Mouse (Mus musculus): Measurements from ENCODE around the gene Cyth1. TPM values are rescaled to one million over a fixed set of nuclear protein-coding genes. Genes with fewer than 3 reads are reported as not detected.
A peak's percentile ranks its signal among the peaks of the same experiment; 100 is the strongest.

Gene Cyth1
- polyA plus RNA-seq, 1 experiment from 2014 or later = 24.9 TPM

- Histone ChIP-seq H3K4me3 (no peak overlapping the region), H3K4me2 (no peak overlapping the region), H3K4me1 (replicated peaks) (no peaks in the 10 kb centered on the region), H3K36me3 (peaks cover 77% of the 10 kb centered on the region), H3K27ac (replicated peaks) (no peak overlapping the region), H3K9me3 (no peaks in the 10 kb centered on the region), H3K27me3 (no peaks in the 10 kb centered on the region), H3K9ac (no peak overlapping the region)
- no peak for ATAC-seq (ENCODE audit: low FRiP score, low read depth)
- 87% methylated on average over 7 of the region's 7 CpGs for WGBS
Measured at GRCm38 (mm10) chr11:118276328-118276727, 27.9 kb upstream of the Cyth1 start.

GRCm38 (mm10) chr11:118275092-118275491 lies 26.7 kb upstream of the Cyth1 start:
- H3K4me2 ChIP-seq = no peak overlapping the region
- H3K4me1 ChIP-seq (replicated peaks) = no peaks in the 10 kb centered on the region
- no peak overlapping the region for H3K4me3 ChIP-seq
- H3K9ac ChIP-seq = no peak overlapping the region
- WGBS = 93% methylated on average over 9 of the region's 9 CpGs
- no peak overlapping the region for H3K27ac ChIP-seq (replicated peaks)
- no peaks in the 10 kb centered on the region for H3K27me3 ChIP-seq
- no peaks in the 10 kb centered on the region for H3K9me3 ChIP-seq
- peaks cover 85% of the 10 kb centered on the region for H3K36me3 ChIP-seq
- no peak for ATAC-seq (ENCODE audit: low FRiP score, low read depth)

- Histone ChIP-seq H3K4me1 (replicated peaks) (no peaks in the 10 kb centered on the region), H3K9ac (no peak overlapping the region), H3K4me3 (no peak overlapping the region), H3K27ac (replicated peaks) (no peak overlapping the region), H3K9me3 (no peaks in the 10 kb centered on the region), H3K27me3 (no peaks in the 10 kb centered on the region), H3K36me3 (peaks cover 80% of the 10 kb centered on the region), H3K4me2 (no peak overlapping the region)
- ATAC-seq (ENCODE audit: low FRiP score, low read depth) = no peak
- WGBS = 95% methylated on average over 3 of the region's 3 CpGs
Measured at GRCm38 (mm10) chr11:118269827-118270226, 21.4 kb upstream of the Cyth1 start.

- Histone ChIP-seq H3K27me3 (no peaks in the 10 kb centered on the region), H3K36me3 (peaks cover 81% of the 10 kb centered on the region), H3K4me3 (no peak overlapping the region), H3K27ac (replicated peaks) (no peak overlapping the region), H3K4me1 (replicated peaks) (no peaks in the 10 kb centered on the region), H3K4me2 (no peak overlapping the region), H3K9me3 (no peaks in the 10 kb centered on the region), H3K9ac (no peak overlapping the region)
- 91% methylated on average over 7 of the region's 7 CpGs for WGBS
- no peak for ATAC-seq (ENCODE audit: low FRiP score, low read depth)
Measured at GRCm38 (mm10) chr11:118266666-118267046, 18.3 kb upstream of the Cyth1 start.

- WGBS = 86% methylated on average over 10 of the region's 10 CpGs
- no peak overlapping the region for H3K4me2 ChIP-seq
- H3K36me3 ChIP-seq = peaks cover 81% of the 10 kb centered on the region
- ATAC-seq (ENCODE audit: low FRiP score, low read depth) = no peak
- no peaks in the 10 kb centered on the region for H3K9me3 ChIP-seq
- H3K27ac ChIP-seq (replicated peaks) = no peak overlapping the region
- H3K9ac ChIP-seq = no peak overlapping the region
- H3K4me1 ChIP-seq (replicated peaks) = no peaks in the 10 kb centered on the region
- H3K4me3 ChIP-seq = no peak overlapping the region
- no peaks in the 10 kb centered on the region for H3K27me3 ChIP-seq
Measured at GRCm38 (mm10) chr11:118266044-118266665, 17.8 kb upstream of the Cyth1 start.

GRCm38 (mm10) chr11:118265621-118266020 lies 17.2 kb upstream of the Cyth1 start:
- Histone ChIP-seq H3K9me3 (no peaks in the 10 kb centered on the region), H3K4me3 (no peak overlapping the region), H3K36me3 (peaks cover 82% of the 10 kb centered on the region), H3K27ac (replicated peaks) (no peak overlapping the region), H3K9ac (no peak overlapping the region), H3K4me2 (no peak overlapping the region), H3K27me3 (no peaks in the 10 kb centered on the region), H3K4me1 (replicated peaks) (no peaks in the 10 kb centered on the region)
- ATAC-seq (ENCODE audit: low FRiP score, low read depth) = no peak
- 95% methylated on average over 11 of the region's 11 CpGs for WGBS

GRCm38 (mm10) chr11:118263146-118263545 lies 14.8 kb upstream of the Cyth1 start:
- H3K9me3 ChIP-seq = no peaks in the 10 kb centered on the region
- H3K4me2 ChIP-seq = no peak overlapping the region
- no peaks in the 10 kb centered on the region for H3K27me3 ChIP-seq
- no peaks in the 10 kb centered on the region for H3K4me1 ChIP-seq (replicated peaks)
- peaks cover 80% of the 10 kb centered on the region for H3K36me3 ChIP-seq
- no peak overlapping the region for H3K9ac ChIP-seq
- ATAC-seq (ENCODE audit: low FRiP score, low read depth) = no peak
- WGBS = 79% methylated on average over 5 of the region's 5 CpGs
- no peak overlapping the region for H3K27ac ChIP-seq (replicated peaks)
- no peak overlapping the region for H3K4me3 ChIP-seq

- ATAC-seq (ENCODE audit: low FRiP score, low read depth) = no peak
- no peaks in the 10 kb centered on the region for H3K27me3 ChIP-seq
- 86% methylated on average over 8 of the region's 8 CpGs for WGBS
- no peak overlapping the region for H3K27ac ChIP-seq (replicated peaks)
- peaks cover 2% of the 10 kb centered on the region; the same call in 1 of the 2 replicates for H3K4me1 ChIP-seq (replicated peaks)
- H3K9me3 ChIP-seq = no peaks in the 10 kb centered on the region
- no peak overlapping the region for H3K4me3 ChIP-seq
- peaks cover 73% of the 10 kb centered on the region for H3K36me3 ChIP-seq
- H3K9ac ChIP-seq = no peak overlapping the region
- H3K4me2 ChIP-seq = no peak overlapping the region
Measured at GRCm38 (mm10) chr11:118260081-118260480, 11.7 kb upstream of the Cyth1 start.

- H3K4me3 ChIP-seq = no peak overlapping the region
- H3K9me3 ChIP-seq = no peaks in the 10 kb centered on the region
- H3K36me3 ChIP-seq = peaks cover 70% of the 10 kb centered on the region
- no peak overlapping the region for H3K4me2 ChIP-seq
- H3K27ac ChIP-seq (replicated peaks) = no peak overlapping the region
- peaks cover 7% of the 10 kb centered on the region for H3K4me1 ChIP-seq (replicated peaks)
- ATAC-seq (ENCODE audit: low FRiP score, low read depth) = no peak
- no peaks in the 10 kb centered on the region for H3K27me3 ChIP-seq
- 98% methylated on average over 8 of the region's 8 CpGs for WGBS
- no peak overlapping the region for H3K9ac ChIP-seq
Measured at GRCm38 (mm10) chr11:118259580-118259979, 11.2 kb upstream of the Cyth1 start.

GRCm38 (mm10) chr11:118256371-118256770 lies 8.0 kb upstream of the Cyth1 start:
- no peak for ATAC-seq (ENCODE audit: low FRiP score, low read depth)
- Histone ChIP-seq H3K36me3 (peaks cover 39% of the 10 kb centered on the region), H3K9ac (no peak overlapping the region), H3K4me1 (replicated peaks) (peaks cover 19% of the 10 kb centered on the region), H3K27me3 (no peaks in the 10 kb centered on the region), H3K27ac (replicated peaks) (no peak overlapping the region), H3K4me2 (no peak overlapping the region), H3K9me3 (no peaks in the 10 kb centered on the region), H3K4me3 (no peak overlapping the region)
- WGBS = 88% methylated on average over 7 of the region's 7 CpGs

- Histone ChIP-seq H3K4me1 (replicated peaks) (peaks cover 19% of the 10 kb centered on the region), H3K27ac (replicated peaks) (peak overlapping the region; percentile 82), H3K9me3 (no peaks in the 10 kb centered on the region), H3K27me3 (no peaks in the 10 kb centered on the region), H3K4me2 (no peak overlapping the region), H3K4me3 (no peak overlapping the region), H3K36me3 (peaks cover 20% of the 10 kb centered on the region), H3K9ac (no peak overlapping the region)
- 40% methylated on average over 15 of the region's 15 CpGs for WGBS
- ATAC-seq (ENCODE audit: low FRiP score, low read depth) = peak; percentile 63
Measured at GRCm38 (mm10) chr11:118254159-118254951, 6.0 kb upstream of the Cyth1 start.

GRCm38 (mm10) chr11:118253447-118254158 lies 5.2 kb upstream of the Cyth1 start:
- no peak; the same call in none of the 2 replicates for ATAC-seq (ENCODE audit: low FRiP score, low read depth)
- peaks cover 14% of the 10 kb centered on the region for H3K36me3 ChIP-seq
- H3K4me1 ChIP-seq (replicated peaks) = peaks cover 22% of the 10 kb centered on the region
- H3K27ac ChIP-seq (replicated peaks) = peak overlapping the region; percentile 82
- H3K9me3 ChIP-seq = no peaks in the 10 kb centered on the region
- no peaks in the 10 kb centered on the region for H3K27me3 ChIP-seq
- 68% methylated on average over 7 of the region's 7 CpGs for WGBS
- H3K4me2 ChIP-seq = no peak overlapping the region
- H3K9ac ChIP-seq = no peak overlapping the region
- H3K4me3 ChIP-seq = no peak overlapping the region
